Mouse (Mus musculus): ENCODE data around the gene Isca2.

Isca2 gene

GRCm38 (mm10) chr12:84763577-84764218 is 9.4 kb upstream of the Isca2 start:
- ChIA-PET POLR2A (interaction anchor here in 3 of 4 experiments (0.6 to 12.5 kb wide), 16 partner anchors 9 to 461 kb away, joined by 3 to 161 read pairs (median 4); partner anchors contain the start of genes Isca2 (in 3 of the 3), Npc2 (in 3 of the 3) and Ltbp2 (in 1 of the 3)), CTCF (interaction anchor here in 3 of 4 experiments (0.8 to 2.0 kb wide), 6 partner anchors 9 to 175 kb away, joined by 3 to 6 read pairs (median 4); partner anchors contain the start of genes Isca2 (in 1 of the 3) and Npc2 (in 1 of the 3))

GRCm38 (mm10) chr12:84764756-84765155 is 8.3 kb upstream of the Isca2 start:
- ChIA-PET POLR2A (interaction anchor here (0.5 to 12.5 kb wide), 17 partner anchors 8 to 249 kb away, joined by 3 to 161 read pairs (median 5); partner anchors contain the start of genes Isca2 (in 2 of the 4), Npc2 (in 2 of the 4) and Ltbp2 (in 1 of the 4)), CTCF (interaction anchor here (0.8 to 2.0 kb wide), 9 partner anchors 10 to 176 kb away, joined by 3 to 9 read pairs (median 6); partner anchors contain the start of gene Ltbp2 (in 1 of the 4))

GRCm38 (mm10) chr12:84765506-84765905 is 7.5 kb upstream of the Isca2 start:
- ChIA-PET CTCF (interaction anchor here in 3 of 4 experiments (0.6 to 2.0 kb wide), 14 partner anchors 11 to 176 kb away, joined by 3 to 9 read pairs (median 4); partner anchors contain the start of gene Ltbp2 (in 1 of the 3)), POLR2A (interaction anchor here (0.6 to 12.5 kb wide), 33 partner anchors 9 to 669 kb away, joined by 3 to 161 read pairs (median 3); partner anchors contain the start of genes Abcd4 (in 1 of the 4), Ltbp2 (in 1 of the 4), Mlh3 (in 1 of the 4) and Syndig1l (in 1 of the 4))

- CTCF ChIA-PET, result interaction anchor here (0.6 to 2.0 kb wide), 13 partner anchors 9 to 398 kb away, joined by 3 to 9 read pairs (median 4); no protein-coding TSS in a partner anchor
- POLR2A ChIA-PET, result interaction anchor here (0.6 to 12.5 kb wide), 19 partner anchors 10 to 504 kb away, joined by 3 to 161 read pairs (median 3); partner anchors contain the start of genes Abcd4 (in 1 of the 4), Mlh3 (in 1 of the 4) and Syndig1l (in 1 of the 4)
Measured at GRCm38 (mm10) chr12:84766113-84766735, 6.8 kb upstream of the Isca2 start.

GRCm38 (mm10) chr12:84767510-84767909 is 5.5 kb upstream of the Isca2 start:
- ChIA-PET CTCF (interaction anchor here (0.5 to 1.6 kb wide), 8 partner anchors 9 to 218 kb away, joined by 3 to 10 read pairs (median 4); partner anchors contain the start of gene Ltbp2 (in 1 of the 4)), POLR2A (interaction anchor here in 2 of 4 experiments (1.0 to 12.5 kb wide), 12 partner anchors 10 to 409 kb away, joined by 3 to 161 read pairs (median 4); no protein-coding TSS in a partner anchor)

- ChIA-PET POLR2A (interaction anchor here in 3 of 4 experiments (0.6 to 12.5 kb wide), 12 partner anchors 11 to 579 kb away, joined by 3 to 161 read pairs (median 3); partner anchors contain the start of gene Syndig1l (in 1 of the 3)), CTCF (interaction anchor here in 2 of 4 experiments (0.6 to 1.4 kb wide), 3 partner anchors 14 to 459 kb away, joined by 4 to 6 read pairs (median 5); no protein-coding TSS in a partner anchor)
Measured at GRCm38 (mm10) chr12:84769624-84770023, 3.4 kb upstream of the Isca2 start.

- CTCF ChIA-PET, result interaction anchor here in 3 of 4 experiments (0.6 to 1.6 kb wide), 6 partner anchors 12 to 850 kb away, joined by 3 to 20 read pairs (median 6); partner anchors contain the start of genes Ltbp2 (in 1 of the 3) and Numb (in 1 of the 3)
- POLR2A ChIA-PET, result interaction anchor here in 3 of 4 experiments (0.6 to 12.5 kb wide), 51 partner anchors 8 to 1698 kb away, joined by 3 to 161 read pairs (median 5); partner anchors contain the start of genes Bbof1 (in 2 of the 3), Entpd5 (in 2 of the 3), Ltbp2 (in 2 of the 3) and Syndig1l (in 2 of the 3)
Measured at GRCm38 (mm10) chr12:84771981-84772520, 1.0 kb upstream of the Isca2 start.

GRCm38 (mm10) chr12:84773476-84773875 is 425 bp downstream of the Isca2 start:
- ChIA-PET POLR2A (interaction anchor here (0.5 to 12.5 kb wide), 84 partner anchors 8 to 1696 kb away, joined by 3 to 161 read pairs (median 4); partner anchors contain the start of genes Syndig1l (in 2 of the 4), Abcd4 (in 1 of the 4), Aldh6a1 (in 1 of the 4) and Arel1 (in 1 of the 4)), CTCF (interaction anchor here (0.5 to 1.6 kb wide), 13 partner anchors 11 to 322 kb away, joined by 3 to 20 read pairs (median 4); partner anchors contain the start of genes Ltbp2 (in 2 of the 4), Aldh6a1 (in 1 of the 4) and Lin52 (in 1 of the 4))

GRCm38 (mm10) chr12:84774376-84774775 is 1.3 kb downstream of the Isca2 start:
- POLR2A ChIA-PET, result interaction anchor here in 2 of 4 experiments (1.0 to 12.5 kb wide), 7 partner anchors 9 to 20 kb away, joined by 3 to 161 read pairs (median 21); no protein-coding TSS in a partner anchor
- CTCF ChIA-PET, result interaction anchor here in 3 of 4 experiments (0.6 to 1.2 kb wide), 3 partner anchors 10 to 530 kb away, joined by 3 to 4 read pairs (median 3); no protein-coding TSS in a partner anchor

GRCm38 (mm10) chr12:84776229-84776628 is 3.2 kb downstream of the Isca2 start:
- CTCF ChIA-PET, result interaction anchor here in 1 of 4 experiments (0.8 kb wide), 1 partner anchor 8 kb away, joined by 3 read pairs; no protein-coding TSS in a partner anchor
- POLR2A ChIA-PET, result no interaction called here

GRCm38 (mm10) chr12:84784604-84785381 is 11.7 kb downstream of the Isca2 start:
- CTCF ChIA-PET, result interaction anchor here (0.5 to 3.4 kb wide), 60 partner anchors 9 to 467 kb away, joined by 3 to 22 read pairs (median 5); partner anchors contain the start of genes Isca2 (in 4 of the 4), Npc2 (in 4 of the 4), Ltbp2 (in 3 of the 4) and Rnf113a2 (in 1 of the 4)
- POLR2A ChIA-PET, result interaction anchor here (0.5 to 4.9 kb wide), 22 partner anchors 12 to 225 kb away, joined by 3 to 41 read pairs (median 4); partner anchors contain the start of genes Isca2 (in 4 of the 4), Npc2 (in 4 of the 4) and Ltbp2 (in 1 of the 4)

GRCm38 (mm10) chr12:84786091-84786490 is 13.0 kb downstream of the Isca2 start:
- ChIA-PET POLR2A (interaction anchor here in 2 of 4 experiments (1.4 to 4.9 kb wide), 3 partner anchors 13 kb away, joined by 7 to 41 read pairs (median 34); partner anchors contain the start of genes Isca2 (in 2 of the 2) and Npc2 (in 2 of the 2)), CTCF (interaction anchor here in 1 of 4 experiments (1.3 kb wide), 1 partner anchor 90 kb away, joined by 4 read pairs; the partner anchor contains the start of gene Ltbp2)

- ChIA-PET CTCF (interaction anchor here in 1 of 4 experiments (1.3 kb wide), 1 partner anchor 137 kb away, joined by 3 read pairs; no protein-coding TSS in a partner anchor), POLR2A (interaction anchor here in 3 of 4 experiments (0.6 to 2.5 kb wide), 4 partner anchors 15 to 25 kb away, joined by 3 to 6 read pairs (median 3); partner anchors contain the start of genes Isca2 (in 2 of the 3) and Npc2 (in 2 of the 3))
Measured at GRCm38 (mm10) chr12:84790853-84791252, 17.8 kb downstream of the Isca2 start.

GRCm38 (mm10) chr12:84792629-84793028 is 19.6 kb downstream of the Isca2 start:
- POLR2A ChIA-PET, result interaction anchor here in 1 of 4 experiments (0.9 kb wide), 1 partner anchor 20 kb away, joined by 4 read pairs; the partner anchor contains the start of genes Isca2 and Npc2

GRCm38 (mm10) chr12:84794647-84795046 is 21.6 kb downstream of the Isca2 start:
- ChIA-PET CTCF (interaction anchor here in 2 of 4 experiments (1.1 to 2.0 kb wide), 2 partner anchors 10 kb away, joined by 4 to 6 read pairs; no protein-coding TSS in a partner anchor), POLR2A (interaction anchor here in 2 of 4 experiments (0.6 to 2.0 kb wide), 4 partner anchors 12 to 62 kb away, joined by 3 to 6 read pairs (median 4); partner anchors contain the start of genes Isca2 (in 1 of the 2) and Npc2 (in 1 of the 2))

More at GRCm38 (mm10) chr12:84792629-84793028, 19.6 kb downstream of the Isca2 start:
- CTCF ChIA-PET, result no interaction called here

- ChIA-PET POLR2A (no interaction called here), CTCF (interaction anchor here in 1 of 4 experiments (1.8 to 2.0 kb wide), 2 partner anchors 15 kb away, joined by 6 read pairs; no protein-coding TSS in a partner anchor)
Measured at GRCm38 (mm10) chr12:84799086-84799485, 26.0 kb downstream of the Isca2 start.

Data from embryonic stem cell, embryonic (primary cell).